Mouse (Mus musculus) lung, adult 2 months (tissue): ENCODE measurements around the gene Olfr1167. TPM values are rescaled to one million over a fixed set of nuclear protein-coding genes. Genes with fewer than 3 reads are reported as not detected.
"Not testable (repeated sequence)": the region's sequence is repeated elsewhere in the genome, so short reads cannot be mapped to it uniquely, and the experiment has no call there.

Experiments
- DNase-seq: peaks from one replicate; pipeline ENCODE4 v3.0.0; 2022
- H3K4me1 ChIP-seq: fragments of 200-500 bp; 2 replicates; pipeline ENCODE4 v1.6.1; 2011; ENCODE audit warnings: low read length; ENCODE audit not compliant: control insufficient read depth, insufficient read depth
- H3K4me3 ChIP-seq: fragments of 200-500 bp; replicated peaks from 2 replicates; pipeline ENCODE3; 2011; ENCODE audit warnings: low read depth, mild to moderate bottlenecking, control low read depth, low read length; ENCODE audit errors: extremely low read depth
- CTCF ChIP-seq: fragments of 200-500 bp; IDR thresholded peaks from 2 replicates; pipeline ENCODE4 v1.5.1; 2011; ENCODE audit warnings: mild to moderate bottlenecking, low read length, control low read depth; ENCODE audit not compliant: insufficient read depth
- POLR2A ChIP-seq: fragments of 200-500 bp; IDR thresholded peaks from 2 replicates; pipeline ENCODE4 v1.6.1; 2011; ENCODE audit warnings: low read depth, mild to moderate bottlenecking, control low read depth, low read length, borderline replicate concordance; ENCODE audit errors: extremely low read depth
- WGBS: fragments of 180-500 bp; shearing (Covaris S2); methylation state at CpG from one replicate; pipeline ENCODE4 v1.1.7; 2018; 5-methylcytosine and 5-hydroxymethylcytosine counted together
- polyA plus RNA-seq: library from polyadenylated mRNA; depleted of rRNA; stranded (reverse); fragments of >200 nt; gene quantifications from 2 replicates; pipeline ENCODE4 v1.2.3, GENCODE M21; 2012; rRNA removed

The Olfr1167 gene
- polyA plus RNA-seq = not detected in 2 replicates

DNA sequence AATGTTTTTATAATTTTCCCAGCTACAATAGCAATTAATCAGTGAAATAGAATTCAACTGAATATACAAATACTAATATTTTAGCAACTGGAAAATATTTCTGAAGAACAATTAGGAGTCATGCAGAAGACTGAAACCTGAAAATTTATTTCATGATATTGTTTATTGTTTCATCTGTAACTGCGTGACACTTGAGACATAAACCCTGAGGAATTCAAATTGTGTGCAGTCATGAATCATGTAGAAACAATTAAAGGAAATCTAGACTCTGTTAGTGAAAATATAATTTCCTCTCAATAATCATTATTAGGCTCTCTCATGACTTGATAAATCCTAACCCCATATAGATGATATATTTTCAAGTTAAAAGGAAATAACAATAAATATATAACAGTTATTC, at the start of gene Olfr1167:
Olfr1167 (minus strand) TSS at position 101 of the 400 bp plus-strand sequence.
- not testable (repeated sequence) for H3K4me3 ChIP-seq, H3K4me1 ChIP-seq, DNase-seq
- 78% methylated on average over 1 of the region's 1 CpGs for WGBS

GRCm38 (mm10) chr2:88181580-88181979, 26.6 kb upstream of the Olfr1167 start, which contains the start of gene Olfr1168:
Gene Olfr1168, plus strand, starts transcription at chr2:88181880.
- Histone ChIP-seq H3K4me3 (no peak within 1 kb of the TSS), H3K4me1 (no peaks in the 10 kb centered on the region)
- TF ChIP-seq CTCF (no peak), POLR2A (no peak)
- 64% methylated on average over 2 of the region's 2 CpGs for WGBS
- DNase-seq = no peak

GRCm38 (mm10) chr2:88128172-88128571, 26.8 kb downstream of the Olfr1167 start, which contains the start of gene Olfr1166:
Gene Olfr1166, minus strand, starts transcription at chr2:88128272.
- no peaks in the 10 kb centered on the region for H3K4me1 ChIP-seq
- TF ChIP-seq POLR2A (no peak), CTCF (no peak)
- 92% methylated on average over 1 of the region's 1 CpGs for WGBS
- H3K4me3 ChIP-seq = no peak within 1 kb of the TSS
- no peak for DNase-seq

Other genes starting within 250 kb of the Olfr1167 start
- not detected in 2 replicates for gene Olfr1155, start 210.1 kb downstream of the Olfr1167 start, polyA plus RNA-seq
- gene Olfr1156, start 202.1 kb downstream of the Olfr1167 start, polyA plus RNA-seq = not detected in 2 replicates
- not detected in 2 replicates for gene Olfr1157, start 186.9 kb downstream of the Olfr1167 start, polyA plus RNA-seq
- not detected in 2 replicates for gene Olfr74, start 180.5 kb downstream of the Olfr1167 start, polyA plus RNA-seq
- gene Olfr1158, start 165.1 kb downstream of the Olfr1167 start, polyA plus RNA-seq = not detected in 2 replicates
- gene Olfr1160, start 146.9 kb downstream of the Olfr1167 start, polyA plus RNA-seq = not detected in 2 replicates
- not detected in 2 replicates for gene Olfr1161, start 132.4 kb downstream of the Olfr1167 start, polyA plus RNA-seq
- not detected in 2 replicates for gene Olfr73, start 117.5 kb downstream of the Olfr1167 start, polyA plus RNA-seq
- not detected in 2 replicates for gene Olfr1162, start 104.1 kb downstream of the Olfr1167 start, polyA plus RNA-seq
- not detected in 2 replicates for gene Olfr1163, start 83.4 kb downstream of the Olfr1167 start, polyA plus RNA-seq
- not detected in 2 replicates for gene Olfr1164, start 61.2 kb downstream of the Olfr1167 start, polyA plus RNA-seq
- gene Olfr1166, start 26.9 kb downstream of the Olfr1167 start, polyA plus RNA-seq = not detected in 2 replicates
- not detected in 2 replicates for gene Olfr1168, start 26.7 kb upstream of the Olfr1167 start, polyA plus RNA-seq
- gene Olfr1170, start 73.1 kb upstream of the Olfr1167 start, polyA plus RNA-seq = not detected in 2 replicates
- not detected in 2 replicates for gene Olfr1173, start 124.7 kb upstream of the Olfr1167 start, polyA plus RNA-seq
- gene Olfr1174-ps, start 159.9 kb upstream of the Olfr1167 start, polyA plus RNA-seq = not detected in 2 replicates
- gene Olfr1175-ps, start 172.0 kb upstream of the Olfr1167 start, polyA plus RNA-seq = not detected in 2 replicates
- gene Olfr1176, start 181.5 kb upstream of the Olfr1167 start, polyA plus RNA-seq = not detected in 2 replicates
- not detected in 2 replicates for gene Olfr1177-ps, start 191.3 kb upstream of the Olfr1167 start, polyA plus RNA-seq
- not detected in 2 replicates for gene Olfr1178, start 231.9 kb upstream of the Olfr1167 start, polyA plus RNA-seq